Mouse (Mus musculus) cerebellum, postnatal 25 days (tissue): ENCODE results near the gene Cfap97.
"Not testable (repeated sequence)": the region's sequence is repeated elsewhere in the genome, so short reads cannot be mapped to it uniquely, and the experiment has no call there.

Source experiments
- DNase-seq, 2 experiments: peaks; one replicate each; pipeline ENCODE4 v3.0.0; 2021; ENCODE audit warnings: mixed read lengths in 2 of 2

The Cfap97 gene

GRCm38 (mm10) chr8:46162953-46163869, 11.6 kb downstream of the Cfap97 start:
- peak; percentile 98 to 99 for DNase-seq

GRCm38 (mm10) chr8:46163870-46164190, 12.3 kb downstream of the Cfap97 start:
- no peak for DNase-seq

- DNase-seq = no peak
These were observed 22.1 kb downstream of the Cfap97 start for GRCm38 (mm10) chr8:46173651-46174050.

- no peak for DNase-seq
These were observed 28.6 kb downstream of the Cfap97 start for GRCm38 (mm10) chr8:46180136-46180535.

GRCm38 (mm10) chr8:46185361-46185760, 33.8 kb downstream of the Cfap97 start:
- DNase-seq = peak; percentile 59 to 81

GRCm38 (mm10) chr8:46193100-46193499, 41.5 kb downstream of the Cfap97 start:
- no peak for DNase-seq

DNA sequence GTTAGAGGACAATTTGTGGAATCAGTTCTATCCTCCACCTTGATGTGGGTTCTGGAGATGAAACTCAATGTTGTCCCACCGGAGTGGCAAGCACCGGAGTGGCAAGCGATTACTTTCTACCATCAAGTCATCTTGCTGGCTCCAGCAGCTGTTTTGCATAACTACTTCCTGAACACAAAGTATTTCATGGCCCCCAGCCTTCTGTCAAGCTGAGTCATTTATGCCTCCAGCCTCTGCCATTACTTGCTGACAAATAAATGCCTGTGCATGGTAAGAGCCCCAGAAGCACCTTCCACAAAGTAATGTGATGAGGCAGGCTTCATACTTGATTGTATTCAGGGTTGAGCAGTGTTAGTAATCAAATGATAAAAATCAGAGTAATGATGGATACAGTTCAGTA, 45.3 kb downstream of the Cfap97 start:
- DNase-seq = no peak

DNA sequence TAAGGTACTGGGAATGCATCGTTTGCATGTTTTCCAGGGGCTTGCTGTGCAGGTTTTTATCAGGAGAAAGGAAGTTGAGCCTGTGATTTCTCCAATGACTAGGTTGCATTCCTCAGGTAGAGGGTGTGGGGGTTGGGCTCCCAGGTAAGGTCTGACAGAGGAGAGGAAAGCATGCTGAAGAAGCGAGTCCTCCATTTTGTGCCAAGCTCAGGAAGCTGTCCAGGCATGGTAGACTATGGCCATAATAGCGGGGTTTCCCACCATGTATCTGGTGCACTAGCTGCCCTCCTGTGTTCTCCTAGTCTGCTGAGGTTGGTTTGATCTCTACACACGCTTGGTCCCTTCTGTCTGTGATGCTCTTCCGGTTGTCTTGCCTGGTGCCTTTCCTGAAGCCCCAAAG, 46.1 kb downstream of the Cfap97 start:
- DNase-seq = no peak

DNA sequence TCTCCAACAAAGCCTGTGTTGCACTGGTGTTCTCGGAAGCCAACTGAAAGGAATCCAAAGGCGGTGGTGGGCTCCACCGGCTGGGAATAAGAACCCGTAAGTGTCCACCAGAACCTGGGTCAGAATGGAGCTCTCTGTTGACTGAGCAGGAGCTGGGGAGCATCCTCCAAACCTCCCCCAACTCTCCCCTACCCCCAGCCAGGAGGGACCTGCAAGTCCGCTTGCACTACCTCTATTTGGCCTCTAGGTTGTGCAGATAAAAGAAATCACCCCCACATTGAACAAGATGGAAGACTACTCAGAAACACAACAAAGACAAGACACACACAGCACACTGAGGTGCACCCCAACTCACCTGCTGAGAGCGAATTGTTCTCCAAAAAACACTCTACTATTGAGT, 50.8 kb downstream of the Cfap97 start:
- DNase-seq = no peak

DNA sequence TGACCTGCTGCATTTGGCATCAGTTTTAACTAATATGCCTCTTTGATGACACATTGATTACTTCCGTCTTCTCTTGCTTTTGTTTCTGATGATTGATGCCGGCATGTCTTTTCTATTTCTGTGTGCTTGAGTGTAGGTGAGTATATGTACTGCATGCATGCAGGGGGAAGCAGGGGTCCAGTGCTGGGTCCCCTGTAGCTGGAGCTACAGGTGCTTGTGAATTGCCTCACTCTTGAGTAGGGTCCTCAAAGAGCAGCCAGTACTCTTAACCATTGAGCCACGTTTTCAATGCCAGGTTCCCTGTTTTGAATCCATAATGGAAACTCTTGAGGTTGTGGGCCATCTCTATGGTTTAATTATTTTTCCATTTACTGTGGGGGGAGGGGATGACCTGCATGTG, 52.7 kb downstream of the Cfap97 start:
- DNase-seq = no peak

GRCm38 (mm10) chr8:46204974-46205640, 53.5 kb downstream of the Cfap97 start:
- no peak for DNase-seq

DNA sequence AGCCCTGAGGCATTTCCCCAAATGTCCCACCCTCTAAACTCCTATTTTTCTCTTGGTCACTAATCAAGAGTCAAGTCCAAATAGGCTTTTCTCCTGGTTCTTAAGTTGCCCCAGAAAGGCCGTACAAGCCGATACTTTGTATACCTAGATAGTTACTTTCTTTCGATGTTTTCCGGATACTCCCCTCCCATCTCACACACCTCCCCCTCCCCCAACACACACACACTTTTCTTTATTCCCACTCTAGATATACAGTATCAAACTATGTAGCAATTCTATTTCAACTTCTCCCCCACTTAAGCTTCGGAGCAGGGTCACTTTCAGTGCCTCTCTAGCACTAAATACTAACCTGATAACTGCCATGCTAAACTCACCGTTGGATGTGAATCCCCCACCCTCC, 54.5 kb downstream of the Cfap97 start:
- no peak for DNase-seq

GRCm38 (mm10) chr8:46208354-46208753, 56.8 kb downstream of the Cfap97 start:
- peak; percentile 64 to 76 for DNase-seq

GRCm38 (mm10) chr8:46209057-46209456, 57.5 kb downstream of the Cfap97 start:
- DNase-seq = peak; percentile 43 to 49

DNA sequence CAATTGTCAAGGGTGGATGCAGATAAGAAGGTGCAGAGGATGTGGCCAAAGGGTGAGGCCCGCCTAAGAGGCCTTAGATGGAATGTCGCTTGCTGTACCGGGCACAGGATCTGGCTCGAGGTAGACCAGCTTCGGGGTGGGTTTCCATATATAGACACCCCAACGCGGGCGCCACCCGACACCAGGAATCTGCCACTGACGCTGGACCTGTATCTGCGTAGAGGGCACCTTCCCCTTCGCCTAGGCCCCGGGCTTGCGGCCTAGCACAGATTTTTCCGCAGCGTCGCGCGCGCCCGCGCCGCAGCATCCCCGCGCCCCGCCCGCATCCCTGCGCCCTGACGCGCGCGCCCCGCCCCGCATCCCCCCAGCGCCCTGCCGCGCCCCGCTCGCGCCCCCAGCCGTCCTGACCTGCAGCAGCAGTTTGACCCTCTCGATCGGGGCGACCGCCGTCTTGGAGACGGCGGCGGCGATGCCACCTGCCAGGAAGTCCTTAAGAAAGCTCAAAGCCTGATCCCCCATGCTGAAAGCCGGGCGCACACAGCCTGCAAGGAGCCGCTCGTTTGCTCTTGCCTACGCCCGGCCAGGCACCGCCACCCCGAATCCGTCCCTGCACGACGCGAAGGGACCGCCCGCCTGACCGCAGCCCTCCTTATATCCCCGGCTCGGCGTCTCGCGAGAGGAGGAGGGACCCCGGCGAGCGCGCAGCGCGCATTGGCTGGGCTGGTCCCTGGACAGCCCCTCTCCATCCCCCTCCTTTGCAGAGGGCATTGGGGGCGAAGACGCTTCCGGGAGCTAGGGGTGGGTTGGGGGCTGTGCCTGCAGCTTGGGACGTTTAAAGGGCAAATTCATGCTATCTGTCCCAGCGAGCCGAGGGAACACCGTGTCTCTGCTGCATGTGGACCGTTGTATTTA, 59.1 kb downstream of the Cfap97 start, which contains the start of gene Slc25a4:
Gene Slc25a4, minus strand, starts transcription at position 881 of the 912 bp plus-strand sequence.
- DNase-seq = peak; percentile 98

DNA sequence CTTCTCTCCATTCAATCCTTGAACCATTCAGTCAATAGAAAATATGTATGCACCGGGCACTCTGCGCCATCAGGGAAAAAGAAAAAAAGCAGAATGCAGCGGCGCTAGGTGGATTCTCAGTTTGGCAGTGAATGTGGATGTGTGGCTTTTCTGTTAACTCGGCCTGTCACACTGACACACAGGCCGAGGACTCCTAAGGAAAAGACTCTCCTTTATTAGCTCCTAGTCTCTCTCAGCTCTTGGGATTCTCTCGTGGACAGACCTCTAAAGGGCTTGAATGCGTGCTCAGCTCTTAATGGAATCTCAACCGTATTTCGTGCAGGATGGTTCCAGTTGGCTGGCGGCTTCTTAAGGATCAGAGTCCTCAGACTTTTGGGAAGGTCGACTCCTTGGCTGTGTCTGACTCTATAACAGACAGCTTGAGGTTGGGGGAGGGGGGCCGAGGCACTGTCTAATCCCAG, 60.1 kb downstream of the Cfap97 start:
- DNase-seq = peak; percentile 60 to 65

DNA sequence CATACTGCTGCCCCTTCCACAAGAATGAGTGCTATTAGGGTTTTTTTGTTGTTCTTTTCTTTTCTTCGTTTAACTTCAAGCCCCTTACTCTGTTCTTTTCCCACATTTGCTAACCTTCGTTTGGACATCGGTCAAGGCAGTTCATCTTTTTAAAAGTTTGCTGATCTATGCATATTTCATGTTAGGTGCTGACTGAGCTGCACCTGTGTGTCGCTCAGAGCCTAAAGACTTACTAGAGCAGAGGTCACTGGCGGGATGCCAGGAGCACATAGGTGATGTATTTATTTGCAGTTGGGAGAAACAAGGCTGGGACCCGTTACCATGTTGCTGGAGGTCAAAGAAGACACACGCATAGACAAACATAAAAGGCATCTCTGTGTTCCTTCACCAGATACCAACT, 60.6 kb downstream of the Cfap97 start:
- DNase-seq = peak; percentile 29 to 62

DNA sequence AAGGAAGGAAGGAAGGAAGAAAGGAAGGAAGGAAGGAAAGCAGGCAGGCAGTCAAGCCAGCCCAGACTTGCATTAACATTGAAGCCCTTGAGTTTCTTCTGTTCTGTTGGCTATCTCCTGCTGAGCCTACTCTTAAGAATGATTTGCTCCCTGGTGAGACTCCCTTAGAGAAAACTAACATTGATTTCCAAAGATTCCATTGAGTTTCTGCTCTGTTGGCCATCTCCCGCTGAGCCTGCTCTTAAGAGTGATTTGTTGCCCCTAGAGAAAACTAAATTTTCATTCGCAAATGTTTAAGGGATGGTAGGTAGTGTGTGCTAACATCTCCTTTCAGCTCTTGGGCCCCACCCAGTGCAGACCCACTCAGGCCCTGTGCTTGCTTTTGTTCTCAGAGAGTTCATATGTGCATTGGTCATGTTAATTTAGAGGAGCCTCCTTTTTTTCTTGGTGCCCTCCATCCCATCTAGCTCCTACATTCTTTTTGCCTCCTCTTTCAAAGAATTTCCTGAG, 62.5 kb downstream of the Cfap97 start:
- no peak for DNase-seq

- peak; percentile 79 to 84 for DNase-seq
These were observed 65.3 kb downstream of the Cfap97 start for GRCm38 (mm10) chr8:46216838-46217237.

DNA sequence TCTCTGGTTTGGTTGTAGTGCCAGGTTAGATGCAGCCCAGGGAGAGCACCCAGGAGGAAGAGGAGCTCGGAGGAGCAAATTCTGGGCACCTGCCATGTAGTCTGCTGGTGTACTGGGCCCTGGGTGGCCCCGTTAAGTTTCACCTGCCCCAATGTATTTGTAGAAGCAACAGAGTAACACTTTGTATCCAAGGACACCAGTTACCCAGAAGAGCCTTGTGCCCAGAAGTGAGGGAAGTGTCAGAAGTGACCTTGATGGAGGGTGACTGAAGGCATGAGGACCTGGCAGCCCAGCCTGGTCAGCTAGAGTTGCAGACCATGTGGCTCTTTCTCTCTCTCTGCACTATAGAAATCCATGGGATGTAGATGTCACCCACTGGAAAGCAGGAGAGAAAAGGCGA, 69.0 kb downstream of the Cfap97 start:
- no peak for DNase-seq

DNA sequence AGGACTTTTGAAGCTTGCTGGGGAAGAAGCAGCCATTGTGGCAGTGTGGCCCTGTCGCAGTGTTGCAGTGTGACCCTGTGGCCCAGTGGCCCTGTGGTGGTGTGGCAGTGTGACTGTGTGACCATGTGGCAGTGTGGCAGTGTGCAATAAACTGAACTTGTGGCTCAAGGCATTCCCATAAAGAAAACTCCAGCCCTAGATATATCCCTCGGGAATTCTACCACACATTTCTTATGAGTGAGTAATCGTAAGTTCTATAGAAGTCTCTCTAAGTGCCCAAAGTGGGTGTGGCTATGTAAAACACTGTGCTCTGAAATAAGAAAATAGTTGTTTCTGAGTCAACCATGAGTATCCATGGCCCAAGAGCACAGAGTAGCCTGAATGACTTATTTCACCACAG, 73.9 kb downstream of the Cfap97 start:
- no peak for DNase-seq

- DNase-seq = no peak
These were observed 75.1 kb downstream of the Cfap97 start for GRCm38 (mm10) chr8:46226622-46227021.

DNA sequence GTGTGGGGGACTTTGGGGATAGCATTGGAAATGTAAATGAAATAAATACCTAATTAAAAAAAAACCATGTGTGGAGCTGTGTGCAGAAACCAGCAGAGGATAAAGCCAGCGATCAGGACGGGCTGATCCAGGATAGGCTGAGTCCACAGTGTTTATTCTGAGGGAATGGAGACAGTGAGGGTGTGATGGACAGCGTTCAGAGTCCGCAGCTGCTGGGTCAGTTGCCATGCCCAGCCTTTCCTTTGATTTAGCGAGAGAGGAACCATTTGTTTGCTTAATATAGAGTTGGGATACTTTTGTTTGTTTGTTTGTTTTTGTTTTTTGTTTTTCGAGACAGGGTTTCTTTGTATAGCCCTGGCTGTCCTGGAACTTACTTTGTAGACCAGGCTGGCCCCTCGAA, 80.4 kb downstream of the Cfap97 start:
- not testable (repeated sequence) for DNase-seq
